In genomic region chr15:87666041-87666750, GRCm38 (mm10) we compare ENCODE assay signal across 19 mouse cellular contexts.
A peak's percentile ranks its signal among the peaks of the same experiment; 100 is the strongest.
DNase-seq lines count a peak whose midpoint lies in the region; ATAC-seq and TF ChIP-seq lines count a peak whose summit lies in the region.
"Had no signal": no experiment of that assay in that cellular context is flagged by ENCODE, and none has a peak within 500 bp of the region (broad histone marks: within the 10 kb centered on the region; RNA-seq: fewer than 3 reads in every experiment).

No protein-coding gene starts in this region.

- TF ChIP-seq EP300 in liver, postnatal 0 days (IDR thresholded peaks at IDR 0.05; ENCODE audit: low read depth) = no peak

- peak; percentile 27 for DNase-seq in hindbrain, postnatal 0 days (ENCODE audit: low spot score)
- DNase-seq in adrenal gland, postnatal 14 days = peak; percentile 51
- peak; percentile 65 to 68 for DNase-seq in cerebellum, adult 18-20 months
- peak; percentile 65 to 67 for DNase-seq in cerebellum, postnatal 14 days
- no peak for DNase-seq in kidney, adult 2 months
- no peak for DNase-seq in liver, postnatal 0 days
- DNase-seq: heart, postnatal 14 days; kidney, adult 8-10 months; kidney, postnatal 10 days; layer of hippocampus, adult 9-11 months; lung, postnatal 4 days; midbrain, embryonic 14.5 days had no signal

- H3K4me2 ChIP-seq in hindbrain, postnatal 0 days (ENCODE audit: low read depth, low read length) = no peak overlapping the region
- no peak overlapping the region for H3K4me2 ChIP-seq in hindbrain, embryonic 12.5 days (replicated peaks)
- H3K4me2 ChIP-seq in liver, postnatal 0 days (ENCODE audit: low read depth, low read length) = no peak overlapping the region
- H3K4me2 ChIP-seq: forebrain, embryonic 13.5 days; heart, embryonic 11.5 days; limb, embryonic 15.5 days; liver, embryonic 15.5 days had no signal

- H3K27me3 ChIP-seq in hindbrain, postnatal 0 days (ENCODE audit: insufficient read depth, low read length) = no peaks in the 10 kb centered on the region
- no peaks in the 10 kb centered on the region for H3K27me3 ChIP-seq in hindbrain, embryonic 12.5 days
- H3K27me3 ChIP-seq in kidney, adult 2 months (replicated peaks; ENCODE audit: control insufficient read depth, insufficient read depth, low read length) = no peaks in the 10 kb centered on the region
- H3K27me3 ChIP-seq in liver, postnatal 0 days (ENCODE audit: insufficient read depth, low read length) = no peaks in the 10 kb centered on the region
- H3K27me3 ChIP-seq: forebrain, embryonic 13.5 days; limb, embryonic 15.5 days; liver, embryonic 15.5 days had no signal

- ATAC-seq in hindbrain, postnatal 0 days = no peak
- ATAC-seq in hindbrain, embryonic 12.5 days (ENCODE audit: low FRiP score) = no peak
- no peak for ATAC-seq in liver, postnatal 0 days
- ATAC-seq: activated CD4-positive, CD25-positive, alpha-beta regulatory T cell, adult 4 months; forebrain, embryonic 13.5 days had no signal

- no peak overlapping the region for H3K4me3 ChIP-seq in hindbrain, postnatal 0 days (ENCODE audit: low read length)
- no peak overlapping the region for H3K4me3 ChIP-seq in hindbrain, embryonic 12.5 days
- H3K4me3 ChIP-seq in kidney, adult 2 months (ENCODE audit: insufficient read depth, low read depth, low read length) = no peak overlapping the region
- no peak overlapping the region for H3K4me3 ChIP-seq in liver, postnatal 0 days (ENCODE audit: low read depth, low read length)
- H3K4me3 ChIP-seq: forebrain, embryonic 13.5 days; left cerebral cortex, adult 2 months; limb, embryonic 15.5 days; liver, embryonic 15.5 days had no signal

- WGBS in hindbrain, postnatal 0 days = 73% methylated on average over 13 of the region's 13 CpGs
- 91% methylated on average over 13 of the region's 13 CpGs for WGBS in hindbrain, embryonic 12.5 days
- WGBS in kidney, adult 2 months = 83% methylated on average over 13 of the region's 13 CpGs
- WGBS in liver, postnatal 0 days (ENCODE audit: insufficient replicate concordance) = 78% methylated on average over 13 of the region's 13 CpGs

- no peak for TF ChIP-seq CTCF in hindbrain, postnatal 0 days (IDR thresholded peaks at IDR 0.05; ENCODE audit: low read depth)
- no peak for TF ChIP-seq CTCF in kidney, adult 2 months (conservative IDR thresholded peaks at IDR 0.05; ENCODE audit: insufficient read depth, insufficient read length, low read depth, low read length)
- no peak for TF ChIP-seq CTCF in liver, postnatal 0 days (IDR thresholded peaks at IDR 0.05; ENCODE audit: low read depth)

- no peak overlapping the region for H3K9ac ChIP-seq in hindbrain, postnatal 0 days (replicated peaks; ENCODE audit: low read length)
- H3K9ac ChIP-seq in hindbrain, embryonic 12.5 days = no peak overlapping the region
- H3K9ac ChIP-seq in liver, postnatal 0 days (replicated peaks) = no peak overlapping the region
- H3K9ac ChIP-seq: forebrain, embryonic 13.5 days; limb, embryonic 15.5 days; liver, embryonic 15.5 days had no signal

- H3K9me3 ChIP-seq in hindbrain, postnatal 0 days (ENCODE audit: low read length) = no peaks in the 10 kb centered on the region
- no peaks in the 10 kb centered on the region for H3K9me3 ChIP-seq in hindbrain, embryonic 12.5 days (replicated peaks)
- H3K9me3 ChIP-seq in liver, postnatal 0 days (ENCODE audit: low read length) = no peaks in the 10 kb centered on the region
- H3K9me3 ChIP-seq: forebrain, embryonic 13.5 days; limb, embryonic 15.5 days; liver, embryonic 15.5 days had no signal

- peaks cover 15% of the 10 kb centered on the region; the same call in 1 of the 2 replicates for H3K4me1 ChIP-seq in hindbrain, postnatal 0 days (ENCODE audit: insufficient read depth, low read length)
- H3K4me1 ChIP-seq in hindbrain, embryonic 12.5 days = peaks cover 16% of the 10 kb centered on the region
- H3K4me1 ChIP-seq in kidney, adult 2 months (ENCODE audit: control insufficient read depth, insufficient read depth, low read length) = no peaks in the 10 kb centered on the region
- H3K4me1 ChIP-seq in liver, postnatal 0 days (ENCODE audit: insufficient read depth) = no peaks in the 10 kb centered on the region
- H3K4me1 ChIP-seq: limb, embryonic 15.5 days; liver, embryonic 15.5 days had no signal

- TF ChIP-seq POLR2A in kidney, adult 2 months (IDR thresholded peaks at IDR 0.05; ENCODE audit: low read depth, low read length) = no peak

- H3K36me3 ChIP-seq in hindbrain, postnatal 0 days (ENCODE audit: insufficient read depth, low read length) = no peaks in the 10 kb centered on the region
- no peaks in the 10 kb centered on the region for H3K36me3 ChIP-seq in hindbrain, embryonic 12.5 days
- H3K36me3 ChIP-seq in kidney, adult 2 months (ENCODE audit: control insufficient read depth, insufficient read depth, low read length) = no peaks in the 10 kb centered on the region
- no peaks in the 10 kb centered on the region for H3K36me3 ChIP-seq in liver, postnatal 0 days (replicated peaks; ENCODE audit: insufficient read depth, low read length)
- H3K36me3 ChIP-seq: limb, embryonic 15.5 days; liver, embryonic 15.5 days had no signal

- no peak overlapping the region for H3K27ac ChIP-seq in hindbrain, postnatal 0 days
- H3K27ac ChIP-seq in hindbrain, embryonic 12.5 days = no peak overlapping the region
- H3K27ac ChIP-seq in kidney, adult 2 months (ENCODE audit: insufficient read depth, low read depth, low read length) = no peak overlapping the region
- H3K27ac ChIP-seq in liver, postnatal 0 days (ENCODE audit: low read depth) = no peak overlapping the region
- H3K27ac ChIP-seq: forebrain, embryonic 13.5 days; left cerebral cortex, adult 2 months; limb, embryonic 15.5 days; liver, embryonic 15.5 days had no signal

Comparison
In these comparisons a context has a peak if more than half of its experiments do, and no peak if none do; other contexts are left out.
1. DNase-seq: peak in hindbrain, postnatal 0 days (single experiment), adrenal gland, postnatal 14 days (single experiment), cerebellum, adult 18-20 months (2 of 2) and cerebellum, postnatal 14 days (2 of 2); none in kidney, adult 2 months (single experiment) and liver, postnatal 0 days (single experiment).